Mouse (Mus musculus) liver, embryonic 14.5 days (tissue): ENCODE measurements at regions not wholly inside any gene's neighbourhood (a gene's known extent, or its start where the extent isn't known, plus 50 kb on each side); places are given as distances from the start of the nearest gene placed in this dataset.

Experiments
- CTCF ChIP-seq: IDR thresholded peaks from 2 replicates; pipeline ENCODE4 v1.5.1; 2016; ENCODE audit warnings: antibody characterized with exemption, low read depth, control low read depth
- EP300 ChIP-seq: IDR thresholded peaks from 2 replicates; pipeline ENCODE4 v1.6.1; 2016; ENCODE audit warnings: antibody characterized with exemption, low read depth

- TF ChIP-seq CTCF = no peak
- no peak for TF ChIP-seq EP300
Observed at GRCm38 (mm10) chr2:124772055-124772708, 295.7 kb upstream of the Slc24a5 start.
